Mouse (Mus musculus): ENCODE measurements around the gene Zfand3.

The Zfand3 gene

DNA sequence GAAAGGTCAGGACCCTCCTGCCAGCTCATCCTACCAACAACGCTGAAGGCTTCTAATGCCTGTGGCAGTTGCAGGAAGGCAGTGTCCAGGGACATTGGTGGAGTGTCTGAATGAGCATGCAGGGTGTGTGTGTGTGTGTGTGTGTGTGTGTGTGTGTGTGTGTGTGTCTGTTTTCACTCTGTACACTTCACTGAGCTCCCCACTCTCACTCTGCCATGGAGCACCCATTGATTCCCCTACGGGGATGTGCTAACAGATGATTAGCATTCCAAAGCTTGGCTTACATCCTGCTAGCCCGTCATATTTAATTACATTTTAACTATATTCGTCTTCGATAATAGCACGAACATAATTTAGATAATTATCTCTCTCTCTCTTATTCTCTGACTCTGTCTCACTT is 232.1 kb downstream of the Zfand3 start:
- DNase-seq = no peak

DNA sequence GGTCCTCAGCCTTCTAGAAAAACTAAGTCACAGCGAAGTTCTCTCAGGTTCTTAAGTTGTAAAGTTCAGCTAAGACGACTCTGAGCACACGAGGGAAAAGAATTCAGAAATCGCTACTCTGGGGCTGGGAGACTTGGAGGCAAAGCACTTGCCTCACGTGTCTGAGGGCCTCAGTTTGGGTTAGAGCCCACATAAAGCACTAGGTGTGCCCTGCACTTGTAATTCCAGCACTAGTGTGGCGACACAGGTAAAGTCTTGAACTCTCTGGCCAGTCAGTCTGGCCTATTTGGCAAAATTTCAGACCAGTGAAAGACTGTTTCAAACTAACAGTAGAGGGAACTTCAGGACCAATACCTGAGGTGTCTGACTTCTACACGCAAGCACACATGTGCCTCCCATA is 233.1 kb downstream of the Zfand3 start:
- DNase-seq = no peak

- DNase-seq = no peak
These were observed 234.9 kb downstream of the Zfand3 start for GRCm38 (mm10) chr17:30239458-30239857.

- no peak for DNase-seq
These were observed 236.1 kb downstream of the Zfand3 start for GRCm38 (mm10) chr17:30240659-30241058.

- DNase-seq = no peak
These were observed 236.5 kb downstream of the Zfand3 start for GRCm38 (mm10) chr17:30241061-30241460.

GRCm38 (mm10) chr17:30241720-30242322 is 237.3 kb downstream of the Zfand3 start:
- no peak for DNase-seq

DNA sequence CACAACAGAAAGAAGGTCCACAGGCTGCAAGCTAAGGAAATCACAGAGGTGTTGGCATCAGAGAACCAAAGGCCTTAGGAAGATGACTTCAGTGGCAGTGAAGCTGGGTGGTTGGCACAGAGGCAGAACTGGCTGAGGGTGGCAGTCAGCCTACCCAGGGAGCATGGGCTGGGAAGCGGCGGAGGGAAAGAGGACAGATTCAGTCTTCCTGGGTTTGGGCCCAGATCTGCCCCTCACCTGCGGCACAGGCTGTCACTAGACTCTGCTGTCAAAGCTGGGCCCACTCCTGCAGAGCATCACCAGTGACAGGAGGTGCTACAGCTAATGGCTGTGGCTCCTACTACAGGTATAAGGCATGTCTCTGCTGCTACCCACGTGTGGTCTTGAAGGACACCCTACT is 238.1 kb downstream of the Zfand3 start:
- DNase-seq = no peak

DNA sequence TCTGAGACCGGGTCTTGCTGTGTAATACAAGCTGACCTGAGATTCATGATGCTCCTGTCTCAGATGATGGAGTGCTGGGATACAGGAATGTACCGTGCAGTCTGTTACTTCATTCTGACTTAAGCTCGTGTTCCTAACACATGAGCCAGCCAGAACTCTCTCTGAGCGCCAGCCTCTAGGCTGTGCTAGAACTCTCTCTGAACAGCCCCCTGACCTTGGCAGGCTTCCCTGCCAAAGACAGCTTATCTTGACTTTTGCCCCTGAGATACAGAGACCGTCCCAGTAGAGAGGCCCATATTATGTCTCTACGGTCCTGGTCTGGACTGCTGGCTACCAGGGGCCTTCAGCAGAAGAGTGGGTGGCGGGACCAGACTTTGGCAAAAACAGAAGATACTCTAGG is 239.0 kb downstream of the Zfand3 start:
- no peak for DNase-seq

DNA sequence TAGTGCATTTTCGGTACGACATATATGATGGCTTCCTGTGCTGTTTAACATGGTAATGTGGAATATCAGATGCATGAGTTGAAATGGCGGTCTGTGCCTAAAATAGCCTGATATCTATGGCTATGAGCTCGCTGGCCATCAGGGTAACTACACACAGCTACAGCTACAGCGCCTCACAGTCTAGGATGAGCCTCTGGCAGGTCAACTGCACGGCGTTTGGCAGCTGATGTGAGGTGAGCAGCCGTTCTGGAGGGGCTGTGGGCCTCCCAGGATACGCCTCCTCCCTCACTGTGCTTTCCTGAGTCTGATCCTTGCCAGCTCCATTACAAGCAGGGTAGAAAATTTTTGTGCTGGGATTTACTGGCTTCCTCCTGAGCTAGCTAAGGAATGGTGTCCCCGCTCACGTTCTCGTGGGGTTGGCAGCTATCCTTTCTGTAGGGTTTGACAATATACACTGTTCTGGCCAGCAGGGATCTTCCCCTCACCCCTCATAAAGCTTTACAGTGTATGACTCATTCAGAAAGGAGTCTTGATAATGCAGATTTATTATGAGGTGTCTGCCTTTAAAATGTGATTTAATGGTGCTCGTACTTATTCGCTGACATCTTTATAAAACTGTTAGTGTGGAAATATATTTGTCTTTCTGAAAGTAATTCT is 240.2 kb downstream of the Zfand3 start:
- no peak for DNase-seq

GRCm38 (mm10) chr17:30245308-30245706 is 240.8 kb downstream of the Zfand3 start:
- no peak for DNase-seq

GRCm38 (mm10) chr17:30253028-30253427 is 248.5 kb downstream of the Zfand3 start:
- DNase-seq = no peak

DNA sequence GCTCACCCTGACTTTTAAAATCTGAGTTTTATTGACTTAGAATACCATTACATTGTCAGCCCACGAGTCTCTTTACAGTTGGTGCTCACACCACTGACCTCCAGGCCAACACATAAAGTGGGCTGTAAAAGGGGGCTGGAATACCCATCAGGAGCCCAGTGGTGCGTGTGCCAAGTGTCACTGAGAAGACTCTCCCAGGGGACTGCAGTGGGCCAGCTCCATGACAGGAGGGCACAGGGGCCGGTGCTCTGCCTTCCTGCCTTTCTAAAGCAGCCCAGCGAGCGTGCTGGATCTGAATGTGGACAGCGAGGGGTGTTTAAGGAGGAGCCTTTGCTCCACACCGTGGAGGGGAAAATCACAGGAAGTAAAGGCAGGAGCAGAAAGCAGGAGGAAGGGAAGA is 249.4 kb downstream of the Zfand3 start:
- DNase-seq = no peak

- peak; percentile 46 for DNase-seq
These were observed 251.5 kb downstream of the Zfand3 start for GRCm38 (mm10) chr17:30255928-30256560.

DNA sequence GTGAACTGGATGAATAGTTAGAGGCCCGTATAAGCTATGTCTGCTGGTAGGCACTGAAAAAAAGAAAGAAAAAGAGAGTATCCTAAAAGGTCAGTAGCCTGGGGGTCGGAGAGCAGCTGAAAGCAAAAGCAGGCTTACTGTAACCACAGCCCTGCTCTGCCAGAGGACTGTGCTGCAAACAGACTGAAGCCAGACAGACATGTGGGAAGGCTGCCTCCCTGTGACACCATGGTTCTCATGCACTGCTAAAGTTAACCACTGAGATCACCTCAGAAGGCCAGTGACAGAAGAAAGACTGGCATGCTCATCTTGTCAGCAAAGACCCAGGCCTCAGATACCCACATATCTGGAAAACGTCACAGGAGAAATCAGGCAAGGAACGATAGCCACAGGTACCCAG is 253.9 kb downstream of the Zfand3 start:
- DNase-seq = no peak

DNA sequence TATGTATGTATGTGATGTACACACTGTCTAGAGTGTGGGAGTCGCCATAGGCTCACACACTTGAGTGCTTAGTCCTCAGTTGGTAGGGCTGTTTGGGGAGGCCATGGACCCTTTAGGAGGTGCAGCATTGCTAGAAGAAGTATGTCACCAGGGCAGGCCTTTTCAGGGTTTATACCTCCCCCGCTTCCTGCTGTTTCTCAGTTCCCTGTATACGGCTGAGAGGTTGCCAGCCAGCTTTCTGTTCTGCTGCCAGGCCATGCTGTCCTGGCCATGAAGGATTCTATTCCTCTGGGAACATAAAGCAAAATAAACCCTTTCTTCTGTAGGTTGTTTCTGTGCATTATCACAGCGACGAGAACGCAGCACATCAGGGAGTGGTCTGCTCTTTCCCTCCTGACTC is 255.4 kb downstream of the Zfand3 start:
- no peak for DNase-seq

Measured in embryo, embryonic 11 days (tissue).